Mouse (Mus musculus): ENCODE measurements around the gene Ptges3.

DNA sequence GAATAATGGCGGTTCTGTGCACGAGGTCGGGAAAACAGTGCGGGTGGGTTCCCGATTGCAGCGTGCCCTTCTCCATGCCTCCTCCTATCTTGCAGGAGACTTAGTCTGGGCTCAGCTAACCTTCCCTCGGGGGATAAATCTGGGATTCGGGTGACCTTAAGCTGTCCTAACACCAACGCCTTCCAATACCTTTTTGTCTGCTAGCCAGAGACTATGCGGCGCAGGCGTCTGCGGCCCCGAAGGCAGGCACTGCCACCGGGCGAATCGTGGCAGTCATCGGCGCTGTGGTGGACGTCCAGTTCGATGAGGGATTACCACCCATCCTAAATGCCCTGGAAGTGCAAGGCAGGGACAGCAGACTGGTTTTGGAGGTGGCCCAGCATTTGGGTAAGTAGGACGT is 24.9 kb downstream of the Ptges3 start:
- TF ChIP-seq CTCF (IDR thresholded peaks at IDR 0.05; ENCODE audit: low read depth) (0 out of 2 replicates have a peak, but pooled peaks have one; percentile 3), EP300 (IDR thresholded peaks at IDR 0.05; ENCODE audit: low read depth) (no peak)

Data from liver, embryonic 14.5 days (tissue).